Mouse (Mus musculus) thymus, postnatal 14 days (tissue): ENCODE measurements around the gene Gm6890.
"Not testable (repeated sequence)": the region's sequence is repeated elsewhere in the genome, so short reads cannot be mapped to it uniquely, and the experiment has no call there.

Experiments used
- DNase-seq: peaks from one replicate; pipeline ENCODE4 v3.0.0; 2021

Gm6890 gene

GRCm38 (mm10) chrX:74740627-74741026 is at the start of gene Gm6890:
TSS of gene Gm6890 (plus strand) at chrX:74740927.
- not testable (repeated sequence) for DNase-seq

DNA sequence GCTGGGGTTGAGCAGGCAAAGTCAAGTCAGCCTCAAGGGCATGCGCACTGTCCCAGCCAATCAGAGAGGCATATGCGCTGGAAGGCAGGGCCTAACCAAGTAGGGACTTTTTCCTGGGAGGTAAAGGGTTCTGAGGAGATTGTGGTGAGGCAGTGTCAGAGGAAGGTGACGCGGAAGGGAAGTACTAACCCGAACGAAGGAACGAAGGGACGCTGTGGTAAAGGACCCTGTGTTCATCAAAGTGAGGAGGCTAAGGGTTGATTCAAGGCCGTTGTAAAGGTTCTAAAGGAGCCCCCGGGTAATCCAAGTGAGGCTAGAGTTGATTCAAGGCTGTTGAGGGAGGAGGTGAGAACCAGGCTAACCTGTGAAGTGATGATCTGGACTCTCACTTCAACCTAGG is 14.5 kb upstream of the Gm6890 start:
- DNase-seq = not testable (repeated sequence)

GRCm38 (mm10) chrX:74770715-74771114 is 30.0 kb downstream of the Gm6890 start:
- DNase-seq = not testable (repeated sequence)
